Mouse (Mus musculus): ENCODE data around the gene Strada.
"Not testable (repeated sequence)": the region's sequence is repeated elsewhere in the genome, so short reads cannot be mapped to it uniquely, and the experiment has no call there.

Gene Strada

GRCm38 (mm10) chr11:106157154-106157553 lies 44.8 kb downstream of the Strada start:
- DNase-seq (ENCODE audit: extremely low spot score, low spot score), result no peak

GRCm38 (mm10) chr11:106156257-106156656 lies 45.7 kb downstream of the Strada start:
- DNase-seq (ENCODE audit: extremely low spot score, low spot score), result no peak

GRCm38 (mm10) chr11:106155761-106156160 lies 46.2 kb downstream of the Strada start:
- no peak for DNase-seq (ENCODE audit: extremely low spot score, low spot score)

- DNase-seq (ENCODE audit: extremely low spot score, low spot score), result no peak
Measured at GRCm38 (mm10) chr11:106154770-106155169, 47.2 kb downstream of the Strada start.

- DNase-seq (ENCODE audit: extremely low spot score, low spot score), result no peak
Measured at GRCm38 (mm10) chr11:106154091-106154490, 47.9 kb downstream of the Strada start.

- no peak for DNase-seq (ENCODE audit: extremely low spot score, low spot score)
Measured at GRCm38 (mm10) chr11:106152132-106152531, 49.8 kb downstream of the Strada start.

- no peak for DNase-seq (ENCODE audit: extremely low spot score, low spot score)
Measured at GRCm38 (mm10) chr11:106151219-106151618, 50.7 kb downstream of the Strada start.

GRCm38 (mm10) chr11:106134580-106135528 lies 67.1 kb downstream of the Strada start:
- DNase-seq (ENCODE audit: extremely low spot score, low spot score), result no peak

- DNase-seq (ENCODE audit: extremely low spot score, low spot score), result no peak
Measured at GRCm38 (mm10) chr11:106132516-106132915, 69.5 kb downstream of the Strada start.

- no peak for DNase-seq (ENCODE audit: extremely low spot score, low spot score)
Measured at GRCm38 (mm10) chr11:106129477-106129876, 72.5 kb downstream of the Strada start.

GRCm38 (mm10) chr11:106126727-106127373 lies 75.1 kb downstream of the Strada start:
- not testable (repeated sequence) for DNase-seq (ENCODE audit: extremely low spot score, low spot score)

- no peak for DNase-seq (ENCODE audit: extremely low spot score, low spot score)
Measured at GRCm38 (mm10) chr11:106125827-106126226, 76.1 kb downstream of the Strada start.

GRCm38 (mm10) chr11:106124784-106125183 lies 77.2 kb downstream of the Strada start:
- no peak for DNase-seq (ENCODE audit: extremely low spot score, low spot score)

- no peak for DNase-seq (ENCODE audit: extremely low spot score, low spot score)
Measured at GRCm38 (mm10) chr11:106122736-106123135, 79.2 kb downstream of the Strada start.

- no peak for DNase-seq (ENCODE audit: extremely low spot score, low spot score)
Measured at GRCm38 (mm10) chr11:106122221-106122620, 79.7 kb downstream of the Strada start.
